Mouse (Mus musculus): Measurements from ENCODE around the gene Trmt13. TPM values are rescaled to one million over a fixed set of nuclear protein-coding genes. Genes with fewer than 3 reads are reported as not detected.

Trmt13 gene
- polyA plus RNA-seq, 1 experiment from 2014 or later: 36.6 TPM

DNA sequence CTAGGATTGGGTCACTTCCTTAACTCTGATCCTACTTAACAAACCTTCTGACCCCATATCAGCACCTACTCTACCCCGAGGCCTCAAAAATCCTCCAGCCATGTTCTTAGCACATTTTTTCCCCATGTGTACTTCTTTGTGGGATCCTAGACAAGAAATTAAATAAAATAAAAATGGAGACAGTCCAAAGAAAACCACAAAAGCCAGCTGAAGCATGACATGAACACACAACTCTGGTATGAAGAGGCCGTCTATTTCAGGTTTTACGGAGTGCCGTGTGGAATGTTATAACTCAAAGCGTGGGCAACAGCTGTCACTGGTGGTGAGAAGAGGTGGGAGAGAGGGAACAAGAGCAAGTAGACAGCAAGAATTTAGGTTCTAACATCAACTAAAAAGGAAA is 63.0 kb downstream of the Trmt13 start:
- H3K4me3 ChIP-seq (ENCODE audit: low read depth, low read length): no peak overlapping the region
- no peak overlapping the region for H3K9ac ChIP-seq (replicated peaks; ENCODE audit: low read depth, low read length)
- no peak overlapping the region for H3K4me2 ChIP-seq (replicated peaks; ENCODE audit: low read depth, low read length)
- no peaks in the 10 kb centered on the region for H3K4me1 ChIP-seq (ENCODE audit: control insufficient read depth, insufficient read depth, low read length)
- H3K27me3 ChIP-seq (ENCODE audit: control insufficient read depth, insufficient read depth, low read length): no peaks in the 10 kb centered on the region
- no peak overlapping the region for H3K27ac ChIP-seq (ENCODE audit: low read length)
- 87% methylated on average over 5 of the region's 5 CpGs for WGBS
- no peaks in the 10 kb centered on the region for H3K9me3 ChIP-seq (ENCODE audit: control insufficient read depth, low read depth, low read length)
- H3K36me3 ChIP-seq (ENCODE audit: control insufficient read depth, insufficient read depth, low read length): peaks cover 7% of the 10 kb centered on the region; the same call in 1 of the 2 replicates
- no peak for ATAC-seq (ENCODE audit: insufficient number of reproducible peaks, insufficient read depth, low FRiP score, low read depth)

GRCm38 (mm10) chr3:116547430-116547829 is 67.0 kb downstream of the Trmt13 start:
- no peak overlapping the region for H3K9ac ChIP-seq (replicated peaks; ENCODE audit: low read depth, low read length)
- no peak overlapping the region for H3K4me2 ChIP-seq (replicated peaks; ENCODE audit: low read depth, low read length)
- H3K4me1 ChIP-seq (ENCODE audit: control insufficient read depth, insufficient read depth, low read length): no peaks in the 10 kb centered on the region
- no peak for ATAC-seq (ENCODE audit: insufficient number of reproducible peaks, insufficient read depth, low FRiP score, low read depth)
- no peak overlapping the region for H3K27ac ChIP-seq (ENCODE audit: low read length)
- H3K27me3 ChIP-seq (ENCODE audit: control insufficient read depth, insufficient read depth, low read length): no peaks in the 10 kb centered on the region
- 86% methylated on average over 5 of the region's 5 CpGs for WGBS
- peaks cover 13% of the 10 kb centered on the region; the same call in 1 of the 2 replicates for H3K36me3 ChIP-seq (ENCODE audit: control insufficient read depth, insufficient read depth, low read length)
- H3K4me3 ChIP-seq (ENCODE audit: low read depth, low read length): no peak overlapping the region
- no peaks in the 10 kb centered on the region for H3K9me3 ChIP-seq (ENCODE audit: control insufficient read depth, low read depth, low read length)

GRCm38 (mm10) chr3:116542532-116542931 is 71.9 kb downstream of the Trmt13 start:
- no peak overlapping the region for H3K4me3 ChIP-seq (ENCODE audit: low read depth, low read length)
- H3K27ac ChIP-seq (ENCODE audit: low read length): no peak overlapping the region
- 74% methylated on average over 3 of the region's 3 CpGs for WGBS
- H3K9ac ChIP-seq (replicated peaks; ENCODE audit: low read depth, low read length): no peak overlapping the region
- H3K4me2 ChIP-seq (replicated peaks; ENCODE audit: low read depth, low read length): no peak overlapping the region
- no peaks in the 10 kb centered on the region for H3K9me3 ChIP-seq (ENCODE audit: control insufficient read depth, low read depth, low read length)
- H3K27me3 ChIP-seq (ENCODE audit: control insufficient read depth, insufficient read depth, low read length): no peaks in the 10 kb centered on the region
- peaks cover 15% of the 10 kb centered on the region for H3K36me3 ChIP-seq (ENCODE audit: control insufficient read depth, insufficient read depth, low read length)
- no peaks in the 10 kb centered on the region for H3K4me1 ChIP-seq (ENCODE audit: control insufficient read depth, insufficient read depth, low read length)
- no peak for ATAC-seq (ENCODE audit: insufficient number of reproducible peaks, insufficient read depth, low FRiP score, low read depth)

DNA sequence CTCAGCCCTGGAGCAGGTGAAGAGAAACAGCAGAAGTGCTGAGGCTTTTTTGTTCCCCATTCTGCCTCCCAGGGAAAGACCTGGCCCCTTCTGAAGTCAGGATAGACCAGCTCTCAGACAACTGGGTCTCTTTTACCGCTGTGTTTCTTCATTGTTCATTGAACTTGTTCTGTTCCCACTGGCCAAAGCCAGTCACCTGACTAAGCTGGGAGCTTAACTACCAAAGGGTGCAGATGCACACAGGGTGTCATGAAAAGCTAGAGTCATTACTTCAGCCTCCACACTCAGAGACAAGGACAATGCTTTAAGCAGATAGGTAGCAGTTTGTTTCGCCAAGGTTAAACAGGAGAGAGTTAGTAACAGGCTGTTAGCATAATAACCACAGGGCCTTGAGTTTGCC is 72.3 kb downstream of the Trmt13 start:
- Histone ChIP-seq H3K36me3 (ENCODE audit: control insufficient read depth, insufficient read depth, low read length) (peaks cover 15% of the 10 kb centered on the region), H3K4me3 (ENCODE audit: low read depth, low read length) (no peak overlapping the region), H3K4me2 (replicated peaks; ENCODE audit: low read depth, low read length) (no peak overlapping the region), H3K27me3 (ENCODE audit: control insufficient read depth, insufficient read depth, low read length) (no peaks in the 10 kb centered on the region), H3K27ac (ENCODE audit: low read length) (no peak overlapping the region), H3K9ac (replicated peaks; ENCODE audit: low read depth, low read length) (no peak overlapping the region), H3K4me1 (ENCODE audit: control insufficient read depth, insufficient read depth, low read length) (no peaks in the 10 kb centered on the region), H3K9me3 (ENCODE audit: control insufficient read depth, low read depth, low read length) (no peaks in the 10 kb centered on the region)
- no peak for ATAC-seq (ENCODE audit: insufficient number of reproducible peaks, insufficient read depth, low FRiP score, low read depth)
- WGBS: 81% methylated on average over 2 of the region's 2 CpGs

- no peaks in the 10 kb centered on the region for H3K4me1 ChIP-seq (ENCODE audit: control insufficient read depth, insufficient read depth, low read length)
- H3K4me2 ChIP-seq (replicated peaks; ENCODE audit: low read depth, low read length): no peak overlapping the region
- no peak overlapping the region for H3K4me3 ChIP-seq (ENCODE audit: low read depth, low read length)
- 63% methylated on average over 6 of the region's 6 CpGs for WGBS
- peaks cover 23% of the 10 kb centered on the region for H3K36me3 ChIP-seq (ENCODE audit: control insufficient read depth, insufficient read depth, low read length)
- no peak for ATAC-seq (ENCODE audit: insufficient number of reproducible peaks, insufficient read depth, low FRiP score, low read depth)
- H3K9me3 ChIP-seq (ENCODE audit: control insufficient read depth, low read depth, low read length): no peaks in the 10 kb centered on the region
- no peak overlapping the region for H3K9ac ChIP-seq (replicated peaks; ENCODE audit: low read depth, low read length)
- H3K27ac ChIP-seq (ENCODE audit: low read length): no peak overlapping the region
- H3K27me3 ChIP-seq (ENCODE audit: control insufficient read depth, insufficient read depth, low read length): no peaks in the 10 kb centered on the region
Measured at GRCm38 (mm10) chr3:116537200-116537573, 77.2 kb downstream of the Trmt13 start.

- no peak overlapping the region for H3K27ac ChIP-seq (ENCODE audit: low read length)
- H3K9ac ChIP-seq (replicated peaks; ENCODE audit: low read depth, low read length): no peak overlapping the region
- H3K9me3 ChIP-seq (ENCODE audit: control insufficient read depth, low read depth, low read length): no peaks in the 10 kb centered on the region
- H3K4me2 ChIP-seq (replicated peaks; ENCODE audit: low read depth, low read length): no peak overlapping the region
- no peaks in the 10 kb centered on the region for H3K4me1 ChIP-seq (ENCODE audit: control insufficient read depth, insufficient read depth, low read length)
- H3K27me3 ChIP-seq (ENCODE audit: control insufficient read depth, insufficient read depth, low read length): no peaks in the 10 kb centered on the region
- 0 out of 2 replicates have a peak, but pooled peaks have one; percentile 53 for ATAC-seq (ENCODE audit: insufficient number of reproducible peaks, insufficient read depth, low FRiP score, low read depth)
- H3K36me3 ChIP-seq (ENCODE audit: control insufficient read depth, insufficient read depth, low read length): peaks cover 23% of the 10 kb centered on the region
- no peak overlapping the region for H3K4me3 ChIP-seq (ENCODE audit: low read depth, low read length)
- WGBS: 35% methylated on average over 16 of the region's 16 CpGs
Measured at GRCm38 (mm10) chr3:116536428-116537199, 77.8 kb downstream of the Trmt13 start.

Other genes with a start within 250 kb of the Trmt13 start
- 15.4 and 15.7 TPM in 2 replicates for gene Cdc14a, start 190.6 kb downstream of the Trmt13 start, polyA plus RNA-seq (2014; fragmentation: Nextera tagmentation; extraction: Ambion mirVana)
- 73.9 and 75.4 TPM in 2 replicates for gene Rtca, start 106.4 kb downstream of the Trmt13 start, polyA plus RNA-seq (2014; fragmentation: Nextera tagmentation; extraction: Ambion mirVana)
- 16.7 and 18.8 TPM in 2 replicates for gene Dbt, start 101.5 kb downstream of the Trmt13 start, polyA plus RNA-seq (2014; fragmentation: Nextera tagmentation; extraction: Ambion mirVana)
- 0.80 and 1.1 TPM in 2 replicates for gene Lrrc39, start 51.6 kb downstream of the Trmt13 start, polyA plus RNA-seq (2014; fragmentation: Nextera tagmentation; extraction: Ambion mirVana)
- gene Sass6, start 19.6 kb downstream of the Trmt13 start, polyA plus RNA-seq (2014; fragmentation: Nextera tagmentation; extraction: Ambion mirVana): 25.5 and 27.9 TPM in 2 replicates
- 96.8 and 102 TPM in 2 replicates for gene Mfsd14a, start 48.1 kb upstream of the Trmt13 start, polyA plus RNA-seq (2014; fragmentation: Nextera tagmentation; extraction: Ambion mirVana)
- gene Gm43191, start 66.7 kb upstream of the Trmt13 start, polyA plus RNA-seq (2014; fragmentation: Nextera tagmentation; extraction: Ambion mirVana): not detected in 2 replicates
- 22.4 and 26.7 TPM in 2 replicates for gene Slc35a3, start 98.2 kb upstream of the Trmt13 start, polyA plus RNA-seq (2014; fragmentation: Nextera tagmentation; extraction: Ambion mirVana)
- gene Agl, start 193.6 kb upstream of the Trmt13 start, polyA plus RNA-seq (2014; fragmentation: Nextera tagmentation; extraction: Ambion mirVana): 18.8 and 19.6 TPM in 2 replicates
- 38.5 and 39.8 TPM in 2 replicates for gene Frrs1, start 244.9 kb upstream of the Trmt13 start, polyA plus RNA-seq (2014; fragmentation: Nextera tagmentation; extraction: Ambion mirVana)

All from stomach, embryonic 14.5 days (tissue).